Mouse (Mus musculus) brain, embryonic 14.5 days (tissue): Measurements from ENCODE around the gene Gm10037. TPM values are rescaled to one million over a fixed set of nuclear protein-coding genes. Genes with fewer than 3 reads are reported as not detected.
A peak's percentile ranks its signal among the peaks of the same experiment; 100 is the strongest.
"Not testable (repeated sequence)": the region's sequence is repeated elsewhere in the genome, so short reads cannot be mapped to it uniquely, and the experiment has no call there.

ENCODE experiments used
- DNase-seq: peaks from one replicate; pipeline ENCODE4 v3.0.0-alpha.2; 2011; ENCODE audit warnings: low read depth
- CTCF ChIP-seq: fragments of 200-500 bp; IDR thresholded peaks from 2 replicates; pipeline ENCODE4 v1.5.1; 2012; ENCODE audit warnings: inconsistent platforms, mild to moderate bottlenecking, moderate library complexity, borderline replicate concordance; ENCODE audit not compliant: insufficient read depth, insufficient read length; ENCODE audit errors: extremely low read depth
- POLR2A ChIP-seq: fragments of 200-500 bp; IDR thresholded peaks from 2 replicates; pipeline ENCODE4 v1.6.1; 2012; ENCODE audit warnings: mild to moderate bottlenecking, inconsistent platforms, borderline replicate concordance; ENCODE audit not compliant: poor library complexity, insufficient read depth, insufficient read length, severe bottlenecking; ENCODE audit errors: extremely low read depth
- polyA plus RNA-seq: library from polyadenylated mRNA; depleted of rRNA; stranded (reverse); fragments of >200 nt; gene quantifications from 2 replicates; pipeline ENCODE4 v1.2.3, GENCODE M21; 2012; rRNA removed

Gm10037 gene
- 6.0 and 6.1 TPM in 2 replicates for polyA plus RNA-seq

DNA sequence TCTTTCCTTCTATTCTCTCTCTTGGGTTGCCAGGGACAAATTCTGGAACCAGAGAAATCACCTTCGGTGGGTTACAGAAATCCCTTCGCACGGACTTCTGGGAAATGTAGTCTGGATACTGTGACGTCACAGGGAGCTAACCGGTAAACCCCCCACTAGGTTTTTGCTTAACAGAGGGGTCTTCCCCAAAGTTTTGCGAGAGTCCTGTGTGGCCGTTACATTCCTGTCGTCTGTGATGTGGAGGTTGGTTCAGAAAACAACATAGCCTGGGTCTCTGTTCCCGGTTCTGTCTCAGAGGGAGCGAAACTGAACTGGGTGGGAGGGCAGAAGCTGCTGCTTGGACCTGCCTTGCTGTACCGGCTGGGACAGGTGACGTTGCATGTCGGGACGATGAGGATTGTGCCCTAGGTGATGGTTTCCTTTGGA is at the start of gene Gm10037:
TSS of gene Gm10037 (plus strand) at position 196 of the 426 bp plus-strand sequence.
- DNase-seq: peak; percentile 91
- TF ChIP-seq CTCF (no peak), POLR2A (no peak)

DNA sequence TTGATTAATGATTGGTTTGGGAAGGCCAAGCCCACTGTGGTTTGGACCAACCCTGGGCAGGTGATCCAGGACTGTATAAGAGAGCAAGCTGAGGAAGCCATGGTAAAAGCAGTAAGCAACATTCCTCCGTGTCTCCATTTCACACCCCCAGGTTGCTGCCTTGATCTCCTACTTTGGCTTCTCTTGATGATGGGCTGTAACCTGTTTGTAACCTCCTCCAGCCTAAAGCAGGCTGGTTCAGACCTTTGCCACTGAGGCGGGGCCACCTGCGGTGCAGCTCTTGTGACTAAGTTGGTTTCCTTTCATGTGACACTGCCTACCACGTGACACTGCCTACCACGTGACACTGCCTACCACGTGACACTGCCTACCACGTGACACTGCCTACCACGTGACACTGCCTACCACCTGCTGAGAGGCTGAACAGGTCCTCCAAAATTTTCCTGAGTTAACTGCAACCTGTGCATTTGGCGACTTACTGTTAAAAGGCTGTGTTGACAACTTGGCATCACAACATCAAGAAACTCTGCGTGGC is 38.9 kb upstream of the Gm10037 start:
- no peak for DNase-seq

DNA sequence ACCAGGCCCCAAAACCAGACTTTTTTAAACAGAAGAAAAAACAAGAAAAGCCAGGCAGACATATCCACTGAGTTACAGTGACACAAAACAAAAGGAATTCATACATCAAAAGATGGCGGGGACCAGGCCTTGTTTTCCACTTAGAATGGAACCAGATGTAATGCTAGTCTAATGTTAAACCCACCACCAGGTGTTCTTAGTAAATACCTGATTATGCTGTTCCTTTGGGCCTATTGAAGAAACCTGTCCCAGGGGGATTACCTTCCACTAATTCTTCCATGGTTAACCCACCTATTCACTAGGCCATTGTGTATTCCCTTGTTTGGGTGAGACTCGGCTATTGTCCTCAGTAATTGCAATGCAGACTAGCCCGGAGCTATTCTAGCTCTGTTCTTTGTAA is 32.3 kb upstream of the Gm10037 start:
- TF ChIP-seq CTCF (no peak), POLR2A (no peak)
- no peak for DNase-seq

More for the DNA sequence above, 38.9 kb upstream of the Gm10037 start:
- no peak for TF ChIP-seq CTCF
- no peak for TF ChIP-seq POLR2A

DNA sequence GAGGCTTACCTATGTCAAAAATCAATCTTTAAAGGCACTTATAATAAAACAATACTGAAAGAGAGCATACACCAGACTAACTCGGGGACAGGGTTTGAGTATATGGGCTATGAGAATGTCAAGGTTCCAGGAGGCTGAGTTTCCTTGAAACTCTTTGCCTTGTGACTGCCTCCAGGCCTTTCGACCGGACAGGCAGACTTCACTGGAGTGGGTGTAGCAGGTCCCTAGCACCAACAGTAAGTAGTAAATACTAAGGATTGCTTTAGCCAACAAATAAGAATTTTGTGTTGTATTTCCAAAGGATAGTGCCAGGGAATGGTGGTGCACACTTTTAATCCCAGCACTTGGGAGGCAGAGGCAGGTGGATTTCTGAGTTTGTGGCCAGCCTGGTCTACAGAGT is 31.8 kb upstream of the Gm10037 start:
- not testable (repeated sequence) for DNase-seq

DNA sequence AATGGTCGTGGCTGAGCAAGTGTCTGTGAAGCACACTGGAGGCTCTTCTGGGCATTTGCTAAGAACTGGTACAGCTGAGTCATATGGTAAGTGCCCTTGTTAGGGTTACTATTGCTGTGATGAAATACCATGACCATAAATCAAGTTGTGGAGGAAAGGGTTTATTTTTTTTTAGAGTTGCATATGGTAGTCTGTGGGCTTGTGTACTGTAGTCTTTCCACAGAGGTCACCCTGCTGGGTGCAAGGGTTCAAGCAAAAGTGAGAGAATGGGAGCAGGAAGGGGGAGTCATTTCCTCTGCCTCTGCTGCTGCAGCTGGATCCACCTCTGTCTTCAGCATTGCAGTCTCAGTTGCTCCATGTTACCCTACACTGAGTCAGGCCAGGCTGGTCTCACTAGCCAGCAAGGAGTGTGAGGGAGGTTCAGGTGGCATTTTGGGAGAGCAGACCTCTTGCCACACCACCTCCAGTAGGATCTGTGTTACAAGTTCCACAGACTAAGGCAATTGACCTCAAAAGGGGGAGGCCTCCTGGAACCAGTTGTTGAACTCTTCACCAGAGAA is 19.2 kb upstream of the Gm10037 start:
- TF ChIP-seq CTCF (no peak), POLR2A (no peak)
- DNase-seq: no peak

DNA sequence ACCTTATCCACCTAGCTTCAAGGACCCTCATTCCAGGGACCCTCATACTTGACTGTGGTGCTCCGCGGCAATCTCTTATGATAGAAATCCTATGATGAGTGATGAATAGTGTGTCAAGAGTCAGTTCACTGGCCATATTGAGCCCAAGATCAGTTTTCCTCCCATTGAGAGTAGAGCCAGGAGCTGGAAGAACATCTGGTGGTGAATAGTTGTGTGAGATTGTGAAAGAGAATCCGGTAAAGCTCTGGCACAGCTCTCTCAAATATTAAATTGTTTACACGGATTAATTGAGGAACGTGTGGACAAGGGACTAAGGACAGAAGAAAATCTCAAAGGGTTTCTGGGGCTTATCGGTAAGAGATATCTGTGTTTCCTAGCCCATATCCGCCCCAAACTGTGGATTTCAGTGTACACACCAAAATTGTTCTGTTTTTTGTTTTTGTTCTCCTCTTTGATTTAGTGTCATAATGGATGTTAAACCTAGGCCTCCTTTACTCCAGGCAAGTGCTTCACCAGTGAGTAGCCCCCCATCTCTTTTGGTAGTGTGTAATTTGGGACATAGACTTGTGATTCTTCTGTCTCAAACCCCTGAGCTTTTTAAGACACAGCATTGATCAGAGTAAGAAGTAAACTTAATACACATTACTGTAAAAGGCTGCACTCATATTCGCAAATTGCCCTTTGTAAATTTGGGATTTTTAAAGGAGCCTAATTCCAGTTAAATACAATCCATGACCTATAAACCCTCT is 17.8 kb upstream of the Gm10037 start:
- no peak for DNase-seq
- TF ChIP-seq POLR2A (no peak), CTCF (no peak)

DNA sequence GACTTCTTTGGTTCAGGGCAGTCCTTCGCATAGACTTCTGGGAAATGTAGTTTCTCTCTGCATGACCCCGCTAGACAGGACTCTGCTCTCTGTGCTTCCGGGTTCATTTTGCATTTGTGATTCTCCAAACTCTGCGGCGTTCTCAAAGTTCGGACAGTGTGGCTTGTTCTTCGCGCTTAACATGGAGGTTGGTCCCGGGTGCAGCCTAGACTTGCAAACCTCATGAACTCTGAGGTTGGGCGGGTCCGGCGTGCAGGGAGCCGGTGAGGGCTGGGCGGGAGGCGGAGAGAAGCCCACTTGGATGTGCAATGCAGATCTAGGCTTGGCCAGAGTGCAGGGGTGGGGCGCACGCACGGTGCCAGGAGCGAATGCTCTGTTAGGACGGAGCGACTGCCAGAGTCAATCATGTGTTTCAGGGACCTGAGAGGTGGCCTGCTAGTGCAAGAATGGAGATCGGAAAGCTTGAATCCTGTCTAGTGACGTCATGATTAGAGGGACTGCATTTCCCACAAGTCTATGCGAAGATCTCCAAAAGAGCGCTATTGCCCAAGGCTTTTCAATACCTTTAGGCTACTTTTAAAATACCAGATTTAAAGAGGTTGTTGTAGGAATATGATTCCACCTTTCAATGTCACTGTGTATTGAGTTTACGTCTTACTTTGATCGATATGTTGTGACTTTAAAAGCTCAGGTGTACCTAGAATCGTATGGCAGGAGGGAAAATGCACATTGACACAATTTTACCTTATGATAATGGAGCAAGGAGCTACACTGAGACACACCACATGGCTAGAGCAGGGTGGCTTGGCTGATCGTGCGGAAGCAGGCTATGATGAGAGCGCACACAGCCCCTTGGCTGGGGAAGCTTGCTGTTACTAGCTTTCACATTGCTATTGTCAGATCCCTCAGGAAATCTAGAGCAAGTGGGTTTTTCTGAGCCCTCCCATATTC is 16.9 kb upstream of the Gm10037 start, which contains the start of gene Zfp273:
TSS of gene Zfp273 (plus strand) at position 31 of the 951 bp plus-strand sequence.
- no peak for TF ChIP-seq CTCF
- no peak for TF ChIP-seq POLR2A
- DNase-seq: peak; percentile 95

DNA sequence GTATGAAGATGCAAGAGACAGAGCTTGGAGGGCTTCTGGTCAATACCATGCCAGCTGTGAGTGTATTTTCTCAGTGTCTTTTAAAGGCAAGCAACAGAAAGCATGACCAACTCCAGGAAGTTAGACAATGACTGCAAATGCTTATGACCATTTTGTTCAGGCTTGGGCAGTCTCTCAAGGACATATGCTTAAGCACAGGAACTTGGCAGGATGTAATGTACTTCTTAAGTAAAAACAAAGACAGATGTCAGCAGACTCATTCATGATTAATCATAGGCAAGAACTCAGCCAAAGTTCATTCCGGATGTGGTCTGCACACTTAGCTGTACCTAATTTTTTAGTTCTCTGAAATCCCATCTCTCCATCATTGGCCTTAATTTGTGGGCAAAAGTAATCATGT is 12.3 kb upstream of the Gm10037 start:
- DNase-seq: no peak
- no peak for TF ChIP-seq POLR2A
- TF ChIP-seq CTCF: no peak

DNA sequence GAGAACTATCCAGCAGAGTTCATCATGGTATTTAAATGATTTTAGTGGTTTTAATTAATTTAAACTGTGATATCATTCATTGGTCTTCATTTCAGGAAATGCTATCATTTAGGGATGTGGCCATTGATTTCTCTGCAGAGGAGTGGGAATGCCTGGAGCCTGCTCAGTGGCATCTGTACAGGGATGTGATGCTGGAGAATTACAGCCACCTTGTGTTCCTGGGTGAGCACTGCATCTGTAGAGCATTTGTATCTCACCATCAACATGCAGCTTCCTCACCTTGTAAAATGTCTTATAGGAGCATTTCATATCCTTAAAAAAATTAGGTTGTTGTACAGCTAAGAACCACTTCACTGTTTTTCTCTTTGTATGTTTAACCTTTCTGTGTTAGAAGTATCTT is 2.2 kb downstream of the Gm10037 start:
- DNase-seq: not testable (repeated sequence)

DNA sequence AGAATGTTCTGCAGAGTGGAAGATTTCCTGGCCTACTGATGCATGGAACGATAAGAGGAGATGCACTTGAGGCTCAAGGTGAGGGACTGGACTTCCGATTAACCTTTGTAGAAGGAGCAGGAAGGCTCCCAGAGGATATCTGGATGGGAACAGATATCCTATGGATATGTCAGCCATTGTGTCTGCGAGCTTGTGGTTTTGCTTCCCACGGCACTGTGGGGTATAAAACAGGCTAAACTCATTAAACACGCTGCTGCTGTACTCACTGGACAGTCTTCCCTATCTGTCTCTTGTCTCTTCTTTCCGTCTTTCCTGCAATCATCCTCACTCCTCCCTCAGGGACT is 12.8 kb downstream of the Gm10037 start:
- no peak for TF ChIP-seq CTCF
- no peak for TF ChIP-seq POLR2A

DNA sequence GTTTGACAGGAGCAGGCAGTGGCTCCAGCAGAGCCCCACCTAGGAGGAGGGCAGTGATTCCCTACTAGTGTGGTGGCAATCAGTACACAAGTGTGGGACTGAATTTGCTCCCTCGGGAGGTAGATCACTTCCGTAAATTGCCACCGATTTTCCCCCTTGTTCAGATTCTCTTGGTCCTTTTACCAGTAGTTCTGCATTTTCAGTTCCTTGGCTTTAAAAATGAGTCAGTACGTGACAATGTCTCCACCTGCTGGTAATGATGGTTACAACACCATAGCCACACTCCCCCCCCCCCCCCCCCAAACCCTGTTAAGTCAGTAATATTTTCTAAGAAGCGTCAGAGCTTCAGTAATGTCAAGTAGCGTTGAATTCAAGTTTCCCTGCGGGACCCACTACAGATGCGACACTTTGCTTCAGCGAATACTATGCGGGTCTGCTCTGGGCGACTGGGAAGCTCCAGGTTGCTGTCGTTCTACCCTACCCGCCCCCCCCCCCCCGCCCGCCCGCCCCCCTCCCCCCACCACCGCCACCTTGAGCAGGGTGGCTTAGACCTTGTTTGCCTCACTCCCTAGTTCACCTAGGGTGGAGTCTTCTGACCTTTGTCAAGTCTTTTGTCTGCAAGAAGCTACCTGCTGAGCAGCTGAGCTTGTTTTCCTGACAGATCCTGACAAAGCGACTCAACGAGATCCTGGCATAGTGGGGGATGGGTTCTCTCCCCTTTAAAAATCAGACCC is 13.4 kb downstream of the Gm10037 start:
- TF ChIP-seq CTCF: peak; percentile 56; the same call in 1 of the 2 replicates
- TF ChIP-seq POLR2A: no peak
- peak; percentile 84 for DNase-seq

More for the DNA sequence above, 12.8 kb downstream of the Gm10037 start:
- DNase-seq: no peak

DNA sequence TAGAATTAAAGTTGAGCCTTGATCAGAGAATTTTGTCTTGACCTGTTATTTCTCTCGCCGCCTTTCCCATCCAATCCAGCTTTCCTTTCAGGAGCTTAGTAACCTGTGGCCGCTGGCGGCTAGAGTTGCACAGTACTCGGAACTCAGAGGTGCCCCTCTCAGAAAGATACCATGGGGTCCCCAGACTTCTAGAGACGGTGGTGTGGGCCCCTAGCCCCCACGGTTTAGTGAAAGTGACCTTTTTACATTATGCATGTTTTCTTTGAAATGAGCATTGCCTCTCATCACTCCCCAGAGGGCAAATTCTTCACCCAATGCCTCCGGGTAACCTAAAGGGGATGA is 13.9 kb downstream of the Gm10037 start:
- peak; percentile 41 for DNase-seq
- TF ChIP-seq CTCF (no peak), POLR2A (no peak)
